Mouse (Mus musculus) thymus, adult 2 months (tissue): ENCODE results near the gene Slc26a3.

Experiments
- CTCF ChIP-seq: fragments of 200-500 bp; IDR thresholded peaks from 2 replicates; pipeline ENCODE4 v1.5.1; 2012; ENCODE audit warnings: mild to moderate bottlenecking, control low read depth, low read length, moderate library complexity, borderline replicate concordance; ENCODE audit not compliant: control insufficient read depth, poor library complexity, insufficient read depth; ENCODE audit errors: extremely low read depth
- POLR2A ChIP-seq: fragments of 200-500 bp; IDR thresholded peaks from 2 replicates; pipeline ENCODE4 v1.6.1; 2012; ENCODE audit warnings: mild to moderate bottlenecking, low read length, control low read depth, moderate library complexity; ENCODE audit not compliant: control insufficient read depth, poor library complexity, insufficient read depth; ENCODE audit errors: extremely low read depth

GRCm38 (mm10) chr12:31462615-31463014, 71.9 kb downstream of the Slc26a3 start:
- TF ChIP-seq CTCF (no peak), POLR2A (no peak)
